Mouse (Mus musculus): ENCODE measurements around the gene Phactr4. TPM values are rescaled to one million over a fixed set of nuclear protein-coding genes. Genes with fewer than 3 reads are reported as not detected.

Phactr4 gene
- 25.6 and 27.3 TPM in 2 replicates for polyA plus RNA-seq (2015; fragmentation: Nextera tagmentation; extraction: Ambion mirVana)

GRCm38 (mm10) chr4:132421923-132422782 lies at the start of gene Phactr4:
Gene Phactr4, minus strand, starts transcription at chr4:132422489.
- Histone ChIP-seq H3K9ac (peak within 1 kb of the TSS; percentile 70), H3K4me1 (peaks cover 25% of the 10 kb centered on the region), H3K4me3 (replicated peaks) (peak within 1 kb of the TSS; percentile 66), H3K27ac (peak within 1 kb of the TSS; percentile 99), H3K9me3 (replicated peaks) (peaks cover 4% of the 10 kb centered on the region; the same call in 1 of the 2 replicates), H3K4me2 (peak within 1 kb of the TSS; percentile 64), H3K36me3 (no peaks in the 10 kb centered on the region), H3K27me3 (no peaks in the 10 kb centered on the region)
- ATAC-seq (replicated peaks; ENCODE audit: low FRiP score), result peak; percentile 98
- under 1% methylated on average over 64 of the region's 73 CpGs for WGBS

- Histone ChIP-seq H3K27ac (peak overlapping the region; percentile 80), H3K4me2 (peak overlapping the region; percentile 27; the same call in 1 of the 2 replicates), H3K36me3 (no peaks in the 10 kb centered on the region), H3K9ac (no peak overlapping the region), H3K9me3 (replicated peaks) (no peaks in the 10 kb centered on the region), H3K4me3 (replicated peaks) (no peak overlapping the region), H3K4me1 (peaks cover 10% of the 10 kb centered on the region), H3K27me3 (no peaks in the 10 kb centered on the region)
- 7% methylated on average over 3 of the region's 3 CpGs for WGBS
- peak; percentile 76 for ATAC-seq (replicated peaks; ENCODE audit: low FRiP score)
Observed at GRCm38 (mm10) chr4:132469873-132470272, 47.6 kb upstream of the Phactr4 start.

- H3K4me3 ChIP-seq (replicated peaks), result peak overlapping the region; percentile 78
- H3K9ac ChIP-seq, result peak overlapping the region; percentile 73; the same call in 1 of the 2 replicates
- H3K27ac ChIP-seq, result peak overlapping the region; percentile 78
- H3K9me3 ChIP-seq (replicated peaks), result no peaks in the 10 kb centered on the region
- H3K4me2 ChIP-seq, result peak overlapping the region; percentile 87
- H3K36me3 ChIP-seq, result peaks cover 29% of the 10 kb centered on the region
- WGBS, result 4% methylated on average over 5 of the region's 5 CpGs
- peaks cover 23% of the 10 kb centered on the region for H3K4me1 ChIP-seq
- ATAC-seq (replicated peaks; ENCODE audit: low FRiP score), result peak; percentile 19; the same call in 1 of the 2 replicates
- H3K27me3 ChIP-seq, result no peaks in the 10 kb centered on the region
Observed at GRCm38 (mm10) chr4:132464255-132464613, 41.9 kb upstream of the Phactr4 start.

GRCm38 (mm10) chr4:132463430-132464254 lies 41.4 kb upstream of the Phactr4 start, which contains the start of gene Med18:
Gene Med18, minus strand, starts transcription at chr4:132463921.
- peak within 1 kb of the TSS; percentile 78 for H3K4me3 ChIP-seq (replicated peaks)
- H3K4me1 ChIP-seq, result peaks cover 23% of the 10 kb centered on the region
- H3K27me3 ChIP-seq, result no peaks in the 10 kb centered on the region
- H3K27ac ChIP-seq, result peak within 1 kb of the TSS; percentile 78
- peak within 1 kb of the TSS; percentile 73 for H3K9ac ChIP-seq
- no peaks in the 10 kb centered on the region for H3K9me3 ChIP-seq (replicated peaks)
- WGBS, result under 1% methylated on average over 44 of the region's 44 CpGs
- H3K36me3 ChIP-seq, result peaks cover 34% of the 10 kb centered on the region
- peak within 1 kb of the TSS; percentile 87 for H3K4me2 ChIP-seq
- peak; percentile 92 for ATAC-seq (replicated peaks; ENCODE audit: low FRiP score)

- H3K4me3 ChIP-seq (replicated peaks), result peak overlapping the region; percentile 78
- H3K9me3 ChIP-seq (replicated peaks), result no peaks in the 10 kb centered on the region
- 5% methylated on average over 11 of the region's 11 CpGs for WGBS
- H3K4me1 ChIP-seq, result peaks cover 23% of the 10 kb centered on the region
- H3K27ac ChIP-seq, result no peak overlapping the region
- H3K4me2 ChIP-seq, result peak overlapping the region; percentile 87
- peaks cover 42% of the 10 kb centered on the region for H3K36me3 ChIP-seq
- H3K9ac ChIP-seq, result peak overlapping the region; percentile 73
- H3K27me3 ChIP-seq, result no peaks in the 10 kb centered on the region
- no peak for ATAC-seq (replicated peaks; ENCODE audit: low FRiP score)
Observed at GRCm38 (mm10) chr4:132462836-132463235, 40.5 kb upstream of the Phactr4 start.

- H3K4me3 ChIP-seq (replicated peaks), result no peak overlapping the region
- ATAC-seq (replicated peaks; ENCODE audit: low FRiP score), result no peak
- H3K4me1 ChIP-seq, result peaks cover 23% of the 10 kb centered on the region
- WGBS, result 89% methylated on average over 8 of the region's 8 CpGs
- H3K27me3 ChIP-seq, result no peaks in the 10 kb centered on the region
- H3K9me3 ChIP-seq (replicated peaks), result no peaks in the 10 kb centered on the region
- H3K27ac ChIP-seq, result no peak overlapping the region
- peaks cover 56% of the 10 kb centered on the region for H3K36me3 ChIP-seq
- H3K4me2 ChIP-seq, result no peak overlapping the region
- no peak overlapping the region for H3K9ac ChIP-seq
Observed at GRCm38 (mm10) chr4:132460225-132460624, 37.9 kb upstream of the Phactr4 start.

GRCm38 (mm10) chr4:132455561-132455960 lies 33.3 kb upstream of the Phactr4 start:
- Histone ChIP-seq H3K4me1 (no peaks in the 10 kb centered on the region), H3K4me2 (no peak overlapping the region), H3K9ac (no peak overlapping the region), H3K27ac (peak overlapping the region; percentile 33), H3K9me3 (replicated peaks) (no peaks in the 10 kb centered on the region), H3K27me3 (no peaks in the 10 kb centered on the region), H3K36me3 (peaks cover 40% of the 10 kb centered on the region), H3K4me3 (replicated peaks) (no peak overlapping the region)
- ATAC-seq (replicated peaks; ENCODE audit: low FRiP score), result no peak
- WGBS, result 92% methylated on average over 6 of the region's 6 CpGs

- Histone ChIP-seq H3K4me3 (replicated peaks) (no peak overlapping the region), H3K4me2 (no peak overlapping the region), H3K4me1 (no peaks in the 10 kb centered on the region), H3K9ac (no peak overlapping the region), H3K9me3 (replicated peaks) (no peaks in the 10 kb centered on the region), H3K27me3 (no peaks in the 10 kb centered on the region), H3K27ac (peak overlapping the region; percentile 33), H3K36me3 (peaks cover 36% of the 10 kb centered on the region)
- 73% methylated on average over 3 of the region's 3 CpGs for WGBS
- ATAC-seq (replicated peaks; ENCODE audit: low FRiP score), result no peak
Observed at GRCm38 (mm10) chr4:132455146-132455545, 32.9 kb upstream of the Phactr4 start.

GRCm38 (mm10) chr4:132454216-132454615 lies 31.9 kb upstream of the Phactr4 start:
- Histone ChIP-seq H3K27me3 (no peaks in the 10 kb centered on the region), H3K4me1 (no peaks in the 10 kb centered on the region), H3K36me3 (peaks cover 27% of the 10 kb centered on the region), H3K4me3 (replicated peaks) (no peak overlapping the region), H3K9ac (no peak overlapping the region), H3K27ac (no peak overlapping the region), H3K4me2 (no peak overlapping the region), H3K9me3 (replicated peaks) (no peaks in the 10 kb centered on the region)
- 84% methylated on average over 6 of the region's 6 CpGs for WGBS
- no peak for ATAC-seq (replicated peaks; ENCODE audit: low FRiP score)

GRCm38 (mm10) chr4:132449778-132450177 lies 27.5 kb upstream of the Phactr4 start:
- Histone ChIP-seq H3K4me2 (no peak overlapping the region), H3K36me3 (no peaks in the 10 kb centered on the region), H3K4me3 (replicated peaks) (no peak overlapping the region), H3K27me3 (no peaks in the 10 kb centered on the region), H3K27ac (no peak overlapping the region), H3K9ac (no peak overlapping the region), H3K9me3 (replicated peaks) (no peaks in the 10 kb centered on the region), H3K4me1 (no peaks in the 10 kb centered on the region)
- ATAC-seq (replicated peaks; ENCODE audit: low FRiP score), result no peak
- 80% methylated on average over 3 of the region's 3 CpGs for WGBS

- no peaks in the 10 kb centered on the region for H3K27me3 ChIP-seq
- WGBS, result 75% methylated on average over 12 of the region's 12 CpGs
- no peaks in the 10 kb centered on the region for H3K36me3 ChIP-seq
Observed at GRCm38 (mm10) chr4:132446105-132446504, 23.8 kb upstream of the Phactr4 start.

GRCm38 (mm10) chr4:132444516-132444915 lies 22.2 kb upstream of the Phactr4 start:
- H3K27ac ChIP-seq, result no peak overlapping the region
- no peak overlapping the region for H3K4me3 ChIP-seq (replicated peaks)
- no peak for ATAC-seq (replicated peaks; ENCODE audit: low FRiP score)
- no peak overlapping the region for H3K9ac ChIP-seq
- WGBS, result 86% methylated on average over 8 of the region's 8 CpGs
- H3K27me3 ChIP-seq, result no peaks in the 10 kb centered on the region
- H3K4me2 ChIP-seq, result no peak overlapping the region
- no peaks in the 10 kb centered on the region for H3K36me3 ChIP-seq
- H3K4me1 ChIP-seq, result no peaks in the 10 kb centered on the region
- H3K9me3 ChIP-seq (replicated peaks), result 0 out of 2 replicates have a peak, but pooled peaks cover 4% of the 10 kb centered on the region

More at GRCm38 (mm10) chr4:132446105-132446504, 23.8 kb upstream of the Phactr4 start:
- H3K9ac ChIP-seq, result no peak overlapping the region
- H3K4me1 ChIP-seq, result no peaks in the 10 kb centered on the region
- H3K4me2 ChIP-seq, result no peak overlapping the region
- 0 out of 2 replicates have a peak, but pooled peaks cover 4% of the 10 kb centered on the region for H3K9me3 ChIP-seq (replicated peaks)
- ATAC-seq (replicated peaks; ENCODE audit: low FRiP score), result no peak
- no peak overlapping the region for H3K4me3 ChIP-seq (replicated peaks)
- H3K27ac ChIP-seq, result no peak overlapping the region

Data from kidney, embryonic 15.5 days (tissue).